Mouse (Mus musculus) liver, embryonic 16.5 days (tissue): ENCODE data around the gene Tspyl2. TPM values are rescaled to one million over a fixed set of nuclear protein-coding genes. Genes with fewer than 3 reads are reported as not detected.
"Not testable (repeated sequence)": the region's sequence is repeated elsewhere in the genome, so short reads cannot be mapped to it uniquely, and the experiment has no call there.

Experiments used
- ATAC-seq: fragments of 200-750 bp; cut with Nextera tagmentation; 2 replicates; pipeline ENCODE4 v1.8.0; 2017; ENCODE audit warnings: low read depth, mild to moderate bottlenecking, moderate number of reproducible peaks, moderate library complexity
- H3K27ac ChIP-seq: fragments of 300-500 bp; sonication (generic); 2 replicates; pipeline ENCODE4 v1.5.1; 2014; ENCODE audit warnings: mild to moderate bottlenecking, low read length
- H3K27me3 ChIP-seq: fragments of 300-500 bp; sonication (generic); 2 replicates; pipeline ENCODE4 v1.6.1; 2014; ENCODE audit warnings: low read depth, low read length, mixed read lengths; ENCODE audit not compliant: control insufficient read depth, insufficient read depth
- H3K36me3 ChIP-seq: fragments of 300-500 bp; sonication (generic); 2 replicates; pipeline ENCODE4 v1.6.1; 2014; ENCODE audit warnings: mild to moderate bottlenecking; ENCODE audit not compliant: control insufficient read depth, insufficient read depth
- H3K4me1 ChIP-seq: fragments of 300-500 bp; sonication (generic); 2 replicates; pipeline ENCODE4 v1.6.1; 2014; ENCODE audit warnings: low read depth, low read length, mixed read lengths; ENCODE audit not compliant: control insufficient read depth
- H3K4me2 ChIP-seq: fragments of 300-500 bp; sonication (generic); 2 replicates; pipeline ENCODE4 v1.6.1; 2014; ENCODE audit warnings: low read depth, low read length, mixed read lengths
- H3K4me3 ChIP-seq: fragments of 300-500 bp; sonication (generic); 2 replicates; pipeline ENCODE4 v1.5.1; 2014; ENCODE audit warnings: low read depth, mild to moderate bottlenecking, low read length
- H3K9ac ChIP-seq: fragments of 300-500 bp; sonication (generic); 2 replicates; pipeline ENCODE4 v1.6.1; 2014; ENCODE audit warnings: low read depth, low read length
- H3K9me3 ChIP-seq: fragments of 300-500 bp; sonication (generic); replicated peaks from 2 replicates; pipeline ENCODE4 v1.6.1; 2016; ENCODE audit warnings: low read length; ENCODE audit not compliant: control insufficient read depth
- WGBS: fragments of 180-500 bp; shearing (Covaris S2); extraction: QIAGEN DNeasy Blood & Tissue Kit; methylation state at CpG from one replicate; pipeline ENCODE4 v1.1.7; 2014; ENCODE audit not compliant: insufficient replicate concordance; 5-methylcytosine and 5-hydroxymethylcytosine counted together
- polyA plus RNA-seq: library from polyadenylated mRNA; unstranded; fragments of >200 nt; fragmentation: Nextera tagmentation; extraction: Ambion mirVana; gene quantifications from 2 replicates; pipeline ENCODE4 v1.2.1, GENCODE M21; 2015

Tspyl2 gene
- polyA plus RNA-seq, 1 experiment from 2014 or later, result 6.6 TPM

DNA sequence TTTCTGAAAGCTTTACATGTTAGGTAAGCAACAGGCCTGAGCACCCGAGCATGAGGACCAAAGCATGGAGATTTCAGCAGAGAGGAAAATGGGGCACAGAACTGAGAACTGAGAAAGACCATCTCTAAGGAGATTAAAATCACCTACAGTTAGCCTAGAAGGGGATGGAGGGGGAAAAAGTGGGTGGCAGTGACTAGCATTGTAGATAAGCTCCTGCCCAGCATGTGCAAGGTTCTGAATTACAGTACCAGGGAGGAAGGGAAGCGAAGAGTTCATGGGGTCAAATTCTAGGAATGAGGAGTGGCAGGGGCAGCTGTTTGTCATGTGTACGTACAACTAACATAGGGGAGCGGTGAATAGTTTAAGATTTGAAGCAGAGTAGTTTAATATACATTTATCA, 21.7 kb downstream of the Tspyl2 start:
- no peaks in the 10 kb centered on the region for H3K36me3 ChIP-seq
- H3K27me3 ChIP-seq, result no peaks in the 10 kb centered on the region; the same call in 1 of the 2 replicates
- H3K27ac ChIP-seq, result no peak overlapping the region
- no peaks in the 10 kb centered on the region for H3K9me3 ChIP-seq
- H3K9ac ChIP-seq, result no peak overlapping the region
- H3K4me1 ChIP-seq, result no peaks in the 10 kb centered on the region
- 59% methylated on average over 4 of the region's 4 CpGs for WGBS
- no peak for ATAC-seq
- H3K4me2 ChIP-seq, result no peak overlapping the region
- H3K4me3 ChIP-seq, result no peak overlapping the region

DNA sequence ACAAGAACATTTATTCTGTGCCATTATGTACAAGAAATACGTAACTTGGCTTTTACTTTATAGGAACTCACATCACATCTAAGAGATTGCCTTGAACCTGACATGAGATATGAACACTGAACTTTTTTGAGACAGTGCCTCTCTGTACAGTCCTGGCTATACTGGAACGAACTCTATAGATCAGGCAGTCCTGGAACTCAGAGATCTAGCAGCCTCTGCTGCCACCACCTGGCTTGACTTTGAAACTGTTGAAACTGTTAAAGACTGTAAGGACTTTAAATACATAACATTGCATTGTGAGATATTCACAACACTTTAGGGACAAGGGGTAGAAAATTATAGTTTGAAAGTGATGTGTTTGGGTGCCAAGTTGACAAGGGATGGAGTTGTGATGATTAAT, 34.3 kb downstream of the Tspyl2 start:
- ATAC-seq, result peak; percentile 75
- peak overlapping the region; percentile 61 for H3K27ac ChIP-seq
- no peaks in the 10 kb centered on the region for H3K27me3 ChIP-seq
- H3K4me2 ChIP-seq, result no peak overlapping the region; the same call in 1 of the 2 replicates
- H3K4me3 ChIP-seq, result no peak overlapping the region
- WGBS, result 33% methylated on average over 2 of the region's 2 CpGs
- no peaks in the 10 kb centered on the region for H3K36me3 ChIP-seq
- H3K4me1 ChIP-seq, result peaks cover 12% of the 10 kb centered on the region
- H3K9me3 ChIP-seq, result no peaks in the 10 kb centered on the region
- no peak overlapping the region for H3K9ac ChIP-seq

DNA sequence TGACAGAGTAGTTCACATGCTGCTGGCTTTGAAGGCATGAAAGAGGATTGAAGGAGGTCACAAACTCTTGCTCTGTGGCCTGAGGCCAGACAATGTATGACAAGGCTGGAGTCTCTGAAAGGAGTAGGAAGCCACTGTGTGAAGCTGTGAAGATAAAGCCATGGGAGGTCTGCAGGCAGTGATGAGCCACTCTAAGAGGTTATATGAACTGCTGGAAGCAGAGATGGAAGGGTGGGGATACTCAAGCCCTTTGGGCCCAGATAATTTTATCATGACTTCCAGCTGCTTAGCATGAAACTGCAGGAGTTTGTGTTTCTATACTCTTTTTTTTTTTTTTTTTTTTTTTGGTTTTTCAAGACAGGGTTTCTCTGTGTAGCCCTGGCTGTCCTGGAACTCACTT, 34.9 kb downstream of the Tspyl2 start:
- H3K27me3 ChIP-seq, result no peaks in the 10 kb centered on the region
- peaks cover 12% of the 10 kb centered on the region for H3K4me1 ChIP-seq
- H3K9me3 ChIP-seq, result no peaks in the 10 kb centered on the region
- H3K27ac ChIP-seq, result peak overlapping the region; percentile 87
- no peak overlapping the region for H3K9ac ChIP-seq
- H3K36me3 ChIP-seq, result no peaks in the 10 kb centered on the region
- H3K4me3 ChIP-seq, result no peak overlapping the region
- peak; percentile 98 for ATAC-seq
- no peak overlapping the region; the same call in none of the 2 replicates for H3K4me2 ChIP-seq

DNA sequence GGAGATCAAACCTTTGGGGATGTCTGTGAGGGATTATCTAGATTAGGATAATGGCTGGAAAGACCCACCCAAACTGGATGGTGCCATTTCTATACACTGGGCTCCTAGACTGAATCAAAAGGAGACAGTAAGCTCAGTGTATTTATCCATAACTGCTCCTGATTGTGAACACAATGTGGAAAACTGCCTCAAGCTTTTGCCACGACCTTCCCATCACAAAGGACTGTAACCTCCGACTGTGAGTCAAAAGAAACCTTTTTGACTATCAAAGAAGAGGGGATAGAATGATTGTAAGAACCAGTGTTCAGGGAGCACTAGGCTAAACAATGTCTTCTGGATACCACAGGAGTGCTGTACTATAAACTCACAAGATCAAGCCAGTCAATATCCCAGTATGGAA, 36.0 kb downstream of the Tspyl2 start:
- Histone ChIP-seq H3K36me3 (no peaks in the 10 kb centered on the region), H3K27me3 (no peaks in the 10 kb centered on the region), H3K4me2 (no peak overlapping the region), H3K9me3 (no peaks in the 10 kb centered on the region), H3K9ac (no peak overlapping the region), H3K4me1 (peaks cover 12% of the 10 kb centered on the region), H3K27ac (peak overlapping the region; percentile 87), H3K4me3 (no peak overlapping the region)
- ATAC-seq, result no peak
- 67% methylated on average over 2 of the region's 2 CpGs for whole genome bisulfite sequencing

DNA sequence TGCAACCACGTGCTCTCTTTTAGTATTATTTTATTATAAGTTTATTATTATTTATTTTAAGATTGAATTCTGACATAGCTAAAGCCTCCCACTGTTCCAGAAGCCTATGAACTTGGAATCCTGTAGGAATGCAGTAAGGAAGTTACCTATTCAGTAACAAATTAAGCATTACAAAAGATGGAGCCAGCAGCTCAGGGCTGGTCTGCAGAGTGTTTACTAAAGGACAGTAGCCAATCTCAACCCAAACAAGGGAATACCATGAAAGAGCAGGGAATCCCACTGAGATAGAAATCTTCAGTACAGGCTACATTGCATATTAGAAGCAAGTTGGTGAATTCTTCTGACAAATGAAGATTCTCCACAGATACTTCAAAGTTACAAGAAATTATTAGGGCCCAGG, 55.2 kb downstream of the Tspyl2 start:
- not testable (repeated sequence) for H3K27me3 ChIP-seq, H3K4me1 ChIP-seq, H3K27ac ChIP-seq, H3K4me3 ChIP-seq, H3K9ac ChIP-seq, H3K4me2 ChIP-seq, ATAC-seq, H3K9me3 ChIP-seq, H3K36me3 ChIP-seq
- 54% methylated on average over 1 of the region's 1 CpGs for WGBS

Other genes starting within 250 kb of the Tspyl2 start
- gene Iqsec2, start 198.2 kb downstream of the Tspyl2 start, polyA plus RNA-seq, result 1.8 and 2.7 TPM in 2 replicates
- gene Kdm5c, start 109.4 kb downstream of the Tspyl2 start, polyA plus RNA-seq, result 22.2 and 28.1 TPM in 2 replicates
- 2.8 and 3.4 TPM in 2 replicates for gene Kantr, start 14.9 kb downstream of the Tspyl2 start, polyA plus RNA-seq
- 0.11 and 0.16 TPM in 2 replicates for gene Gpr173, start 26.3 kb upstream of the Tspyl2 start, polyA plus RNA-seq
- not detected in 2 replicates for gene Cldn34a, start 220.9 kb upstream of the Tspyl2 start, polyA plus RNA-seq